Mouse (Mus musculus): ENCODE measurements around the gene Ankrd31. TPM values are rescaled to one million over a fixed set of nuclear protein-coding genes. Genes with fewer than 3 reads are reported as not detected.

Ankrd31 gene
- polyA plus RNA-seq (2012; rRNA removed): not detected in 2 replicates

GRCm38 (mm10) chr13:96748109-96748845 lies at the start of gene Ankrd31:
Gene Ankrd31 (plus strand): TSS chr13:96748272.
- no peak within 1 kb of the TSS for H3K4me3 ChIP-seq (replicated peaks; ENCODE audit: insufficient read depth, low read depth, low read length)
- no peaks in the 10 kb centered on the region for H3K4me1 ChIP-seq (ENCODE audit: control insufficient read depth, insufficient read depth, low read length)
- no peaks in the 10 kb centered on the region; the same call in 1 of the 2 replicates for H3K27me3 ChIP-seq (ENCODE audit: control insufficient read depth, insufficient read depth, low read length)
- TF ChIP-seq CTCF (IDR thresholded peaks at IDR 0.05; ENCODE audit: borderline replicate concordance, insufficient read depth, low read depth, low read length) (no peak), POLR2A (IDR thresholded peaks at IDR 0.05; ENCODE audit: borderline replicate concordance, insufficient read depth, low read length) (no peak)
- no peak for DNase-seq
- WGBS: 90% methylated on average over 42 of the region's 42 CpGs
- no peak within 1 kb of the TSS for H3K27ac ChIP-seq (ENCODE audit: insufficient read depth, low read length)

DNA sequence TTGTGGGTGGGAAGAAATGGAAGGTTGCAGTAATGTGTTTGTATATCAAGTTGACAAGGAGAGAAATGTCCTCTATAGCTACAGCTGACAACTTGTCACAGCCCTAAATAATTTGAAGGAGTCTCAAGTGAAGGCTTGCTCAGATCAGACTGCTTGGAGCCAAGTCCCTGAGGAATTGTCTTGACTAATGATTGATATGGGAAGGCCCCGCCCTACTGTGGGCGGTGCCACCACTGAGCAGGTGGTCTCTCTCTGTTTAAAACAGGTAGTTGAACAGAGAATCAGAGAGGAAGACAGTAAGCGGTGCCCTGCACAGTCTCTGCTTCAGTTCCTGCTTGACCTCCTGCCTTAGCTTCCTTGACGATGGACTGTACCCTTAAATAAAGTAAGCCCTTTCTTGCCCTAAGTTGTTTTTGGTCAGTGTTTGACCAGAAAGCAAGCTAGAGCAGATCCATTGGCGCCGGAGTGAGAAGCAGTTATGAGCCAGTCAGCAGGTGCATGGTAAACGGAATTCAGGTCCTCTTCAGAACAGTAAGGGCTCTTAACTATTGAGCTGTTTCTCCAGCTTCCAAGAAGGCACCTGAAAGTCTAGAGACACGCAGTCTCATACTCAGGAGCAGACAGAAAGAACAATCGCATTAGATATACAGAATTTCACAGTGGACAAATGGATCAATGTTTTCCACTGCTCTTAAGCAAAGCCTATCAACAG lies 45.3 kb upstream of the Ankrd31 start:
- no peak overlapping the region for H3K27ac ChIP-seq (ENCODE audit: insufficient read depth, low read length)
- no peaks in the 10 kb centered on the region for H3K27me3 ChIP-seq (ENCODE audit: control insufficient read depth, insufficient read depth, low read length)
- DNase-seq: no peak
- WGBS: 74% methylated on average over 9 of the region's 9 CpGs
- H3K4me3 ChIP-seq (replicated peaks; ENCODE audit: insufficient read depth, low read depth, low read length): no peak overlapping the region
- H3K4me1 ChIP-seq (ENCODE audit: control insufficient read depth, insufficient read depth, low read length): no peaks in the 10 kb centered on the region
- TF ChIP-seq POLR2A (IDR thresholded peaks at IDR 0.05; ENCODE audit: borderline replicate concordance, insufficient read depth, low read length) (no peak), CTCF (IDR thresholded peaks at IDR 0.05; ENCODE audit: borderline replicate concordance, insufficient read depth, low read depth, low read length) (no peak)

- Histone ChIP-seq H3K4me3 (replicated peaks; ENCODE audit: insufficient read depth, low read depth, low read length) (no peak overlapping the region), H3K4me1 (ENCODE audit: control insufficient read depth, insufficient read depth, low read length) (no peaks in the 10 kb centered on the region), H3K27me3 (ENCODE audit: control insufficient read depth, insufficient read depth, low read length) (no peaks in the 10 kb centered on the region), H3K27ac (ENCODE audit: insufficient read depth, low read length) (no peak overlapping the region)
- TF ChIP-seq CTCF (IDR thresholded peaks at IDR 0.05; ENCODE audit: borderline replicate concordance, insufficient read depth, low read depth, low read length) (no peak), POLR2A (IDR thresholded peaks at IDR 0.05; ENCODE audit: borderline replicate concordance, insufficient read depth, low read length) (no peak)
- WGBS: 78% methylated on average over 8 of the region's 8 CpGs
- DNase-seq: no peak
These were observed 38.5 kb upstream of the Ankrd31 start for GRCm38 (mm10) chr13:96709269-96710233.

DNA sequence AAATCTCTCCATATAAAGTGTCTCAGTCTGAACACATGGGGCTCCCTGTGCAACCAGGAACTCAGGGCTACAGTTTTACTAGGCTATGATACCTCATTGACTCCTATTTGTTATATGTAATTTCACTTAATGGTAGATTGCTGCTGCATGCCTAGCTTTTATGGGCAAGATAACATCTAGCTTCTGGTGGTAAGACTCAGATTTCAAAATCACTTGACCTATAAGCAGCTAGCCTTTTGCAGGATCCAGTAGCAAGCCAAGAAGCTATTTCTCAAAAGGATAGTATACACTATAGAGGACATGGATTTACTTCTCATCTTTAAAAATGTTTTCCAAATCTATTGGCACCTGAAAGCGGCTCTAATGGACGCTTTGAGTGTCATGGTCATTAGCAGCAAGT lies 31.8 kb upstream of the Ankrd31 start:
- WGBS: 87% methylated on average over 2 of the region's 2 CpGs
- Histone ChIP-seq H3K27me3 (ENCODE audit: control insufficient read depth, insufficient read depth, low read length) (no peaks in the 10 kb centered on the region), H3K4me1 (ENCODE audit: control insufficient read depth, insufficient read depth, low read length) (no peaks in the 10 kb centered on the region), H3K27ac (ENCODE audit: insufficient read depth, low read length) (no peak overlapping the region), H3K4me3 (replicated peaks; ENCODE audit: insufficient read depth, low read depth, low read length) (no peak overlapping the region)
- TF ChIP-seq CTCF (IDR thresholded peaks at IDR 0.05; ENCODE audit: borderline replicate concordance, insufficient read depth, low read depth, low read length): no peak
- no peak for TF ChIP-seq POLR2A (IDR thresholded peaks at IDR 0.05; ENCODE audit: borderline replicate concordance, insufficient read depth, low read length)
- no peak for DNase-seq

DNA sequence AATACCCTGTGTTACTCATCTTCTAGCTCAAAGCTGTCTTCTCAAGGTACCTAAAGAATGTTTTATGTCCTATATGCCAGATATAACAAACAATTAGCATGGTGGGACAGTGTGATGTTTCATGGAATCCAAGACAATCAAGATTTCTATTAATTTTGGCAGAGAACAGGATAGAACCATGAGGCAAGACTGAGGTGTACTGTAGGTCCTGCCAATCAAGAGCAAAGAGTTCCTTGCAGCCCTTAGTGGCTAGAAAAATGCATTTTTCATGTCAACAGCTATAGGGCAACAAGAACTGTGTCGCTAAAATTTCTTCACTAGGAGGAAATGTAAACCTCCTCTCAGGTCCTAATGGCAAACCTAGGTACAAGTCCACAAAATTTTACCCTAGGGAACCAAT lies 30.3 kb upstream of the Ankrd31 start:
- H3K4me1 ChIP-seq (ENCODE audit: control insufficient read depth, insufficient read depth, low read length): no peaks in the 10 kb centered on the region
- H3K4me3 ChIP-seq (replicated peaks; ENCODE audit: insufficient read depth, low read depth, low read length): no peak overlapping the region
- H3K27ac ChIP-seq (ENCODE audit: insufficient read depth, low read length): no peak overlapping the region
- no peaks in the 10 kb centered on the region for H3K27me3 ChIP-seq (ENCODE audit: control insufficient read depth, insufficient read depth, low read length)
- WGBS: 74% methylated on average over 1 of the region's 1 CpGs
- TF ChIP-seq CTCF (IDR thresholded peaks at IDR 0.05; ENCODE audit: borderline replicate concordance, insufficient read depth, low read depth, low read length): no peak
- TF ChIP-seq POLR2A (IDR thresholded peaks at IDR 0.05; ENCODE audit: borderline replicate concordance, insufficient read depth, low read length): no peak
- no peak for DNase-seq

GRCm38 (mm10) chr13:96720003-96720402 lies 28.1 kb upstream of the Ankrd31 start:
- TF ChIP-seq CTCF (IDR thresholded peaks at IDR 0.05; ENCODE audit: borderline replicate concordance, insufficient read depth, low read depth, low read length) (no peak), POLR2A (IDR thresholded peaks at IDR 0.05; ENCODE audit: borderline replicate concordance, insufficient read depth, low read length) (no peak)
- Histone ChIP-seq H3K27me3 (ENCODE audit: control insufficient read depth, insufficient read depth, low read length) (no peaks in the 10 kb centered on the region), H3K4me1 (ENCODE audit: control insufficient read depth, insufficient read depth, low read length) (no peaks in the 10 kb centered on the region), H3K27ac (ENCODE audit: insufficient read depth, low read length) (no peak overlapping the region), H3K4me3 (replicated peaks; ENCODE audit: insufficient read depth, low read depth, low read length) (no peak overlapping the region)
- no peak for DNase-seq
- WGBS: 92% methylated on average over 2 of the region's 2 CpGs

- no peak overlapping the region for H3K4me3 ChIP-seq (replicated peaks; ENCODE audit: insufficient read depth, low read depth, low read length)
- no peaks in the 10 kb centered on the region for H3K4me1 ChIP-seq (ENCODE audit: control insufficient read depth, insufficient read depth, low read length)
- WGBS: 92% methylated on average over 7 of the region's 7 CpGs
- no peak for TF ChIP-seq POLR2A (IDR thresholded peaks at IDR 0.05; ENCODE audit: borderline replicate concordance, insufficient read depth, low read length)
- no peak for DNase-seq
- H3K27me3 ChIP-seq (ENCODE audit: control insufficient read depth, insufficient read depth, low read length): no peaks in the 10 kb centered on the region
- H3K27ac ChIP-seq (ENCODE audit: insufficient read depth, low read length): no peak overlapping the region
These were observed 19.8 kb upstream of the Ankrd31 start for GRCm38 (mm10) chr13:96728289-96728688.

Data from cerebellum, adult 2 months (tissue).